Mouse (Mus musculus) lung, postnatal 14 days (tissue): ENCODE measurements at regions not wholly inside any gene's neighbourhood (a gene's known extent, or its start where the extent isn't known, plus 50 kb on each side); places are given as distances from the start of the nearest gene placed in this dataset.
"Not testable (repeated sequence)": the region's sequence is repeated elsewhere in the genome, so short reads cannot be mapped to it uniquely, and the experiment has no call there.

Source experiments
- DNase-seq: peaks from one replicate; pipeline ENCODE4 v3.0.0; 2021

- DNase-seq: no peak
Observed at GRCm38 (mm10) chr2:8877855-8878254, 1003.2 kb upstream of the 4930412O13Rik start.

- DNase-seq: peak; percentile 1
Observed at GRCm38 (mm10) chr2:8912417-8912816, 968.6 kb upstream of the 4930412O13Rik start.

GRCm38 (mm10) chr2:8924856-8925255 lies 956.2 kb upstream of the 4930412O13Rik start:
- DNase-seq: no peak

- DNase-seq: no peak
Observed at GRCm38 (mm10) chr2:8941574-8941973, 939.5 kb upstream of the 4930412O13Rik start.

- no peak for DNase-seq
Observed at GRCm38 (mm10) chr2:8958938-8959337, 922.1 kb upstream of the 4930412O13Rik start.

- no peak for DNase-seq
Observed at GRCm38 (mm10) chr2:8964952-8965668, 915.9 kb upstream of the 4930412O13Rik start.

- no peak for DNase-seq
Observed at GRCm38 (mm10) chr2:8975635-8976034, 905.4 kb upstream of the 4930412O13Rik start.

- no peak for DNase-seq
Observed at GRCm38 (mm10) chr2:9012326-9012725, 868.7 kb upstream of the 4930412O13Rik start.

GRCm38 (mm10) chr2:9033079-9033478 lies 848.0 kb upstream of the 4930412O13Rik start:
- DNase-seq: no peak

- not testable (repeated sequence) for DNase-seq
Observed at GRCm38 (mm10) chr2:9042355-9042754, 838.7 kb upstream of the 4930412O13Rik start.

- DNase-seq: no peak
Observed at GRCm38 (mm10) chr2:9047980-9048379, 833.1 kb upstream of the 4930412O13Rik start.

- no peak for DNase-seq
Observed at GRCm38 (mm10) chr2:9073851-9074250, 807.2 kb upstream of the 4930412O13Rik start.

GRCm38 (mm10) chr2:9078158-9078557 lies 802.9 kb upstream of the 4930412O13Rik start:
- DNase-seq: no peak

- DNase-seq: no peak
Observed at GRCm38 (mm10) chr2:9081746-9082145, 799.3 kb upstream of the 4930412O13Rik start.

- no peak for DNase-seq
Observed at GRCm38 (mm10) chr2:9095317-9095716, 785.7 kb upstream of the 4930412O13Rik start.

GRCm38 (mm10) chr2:9116697-9117096 lies 764.4 kb upstream of the 4930412O13Rik start:
- no peak for DNase-seq

- no peak for DNase-seq
Observed at GRCm38 (mm10) chr2:9117523-9117922, 763.5 kb upstream of the 4930412O13Rik start.

- DNase-seq: no peak
Observed at GRCm38 (mm10) chr2:9136963-9137362, 744.1 kb upstream of the 4930412O13Rik start.

GRCm38 (mm10) chr2:9141411-9141810 lies 739.6 kb upstream of the 4930412O13Rik start:
- no peak for DNase-seq

GRCm38 (mm10) chr2:9155604-9156003 lies 725.4 kb upstream of the 4930412O13Rik start:
- DNase-seq: no peak

GRCm38 (mm10) chr2:9160181-9160580 lies 720.9 kb upstream of the 4930412O13Rik start:
- DNase-seq: no peak

- DNase-seq: no peak
Observed at GRCm38 (mm10) chr2:9163819-9164560, 717.1 kb upstream of the 4930412O13Rik start.

GRCm38 (mm10) chr2:9182127-9182526 lies 698.9 kb upstream of the 4930412O13Rik start:
- no peak for DNase-seq

- no peak for DNase-seq
Observed at GRCm38 (mm10) chr2:9184243-9184642, 696.8 kb upstream of the 4930412O13Rik start.
